Mouse (Mus musculus) megakaryocyte-erythroid progenitor cell, adult 5-6 weeks (primary cell): ENCODE data around the gene Spaca4. TPM values are rescaled to one million over a fixed set of nuclear protein-coding genes. Genes with fewer than 3 reads are reported as not detected.

Experiments
- ATAC-seq: replicated peaks from 2 replicates; pipeline ENCODE4 v1.8.0; 2016; ENCODE audit warnings: mild to moderate bottlenecking, inconsistent platforms; ENCODE audit not compliant: severe bottlenecking, poor library complexity, low FRiP score, low TSS enrichment
- total RNA-seq, 2 experiments: library from RNA; stranded (forward) in 1 of 2; stranded (reverse) in 1 of 2; fragments of 200-1000, 215-1000 nt in 1 of 2; fragments of >200 nt in 1 of 2; fragmentation: Nextera tagmentation in 1 of 2; gene quantifications; 2 replicates each; pipeline ENCODE4 v1.2.3; 2014 to 2017

Gene Spaca4
- total RNA-seq, 2 experiments from 2014 or later = not detected

DNA sequence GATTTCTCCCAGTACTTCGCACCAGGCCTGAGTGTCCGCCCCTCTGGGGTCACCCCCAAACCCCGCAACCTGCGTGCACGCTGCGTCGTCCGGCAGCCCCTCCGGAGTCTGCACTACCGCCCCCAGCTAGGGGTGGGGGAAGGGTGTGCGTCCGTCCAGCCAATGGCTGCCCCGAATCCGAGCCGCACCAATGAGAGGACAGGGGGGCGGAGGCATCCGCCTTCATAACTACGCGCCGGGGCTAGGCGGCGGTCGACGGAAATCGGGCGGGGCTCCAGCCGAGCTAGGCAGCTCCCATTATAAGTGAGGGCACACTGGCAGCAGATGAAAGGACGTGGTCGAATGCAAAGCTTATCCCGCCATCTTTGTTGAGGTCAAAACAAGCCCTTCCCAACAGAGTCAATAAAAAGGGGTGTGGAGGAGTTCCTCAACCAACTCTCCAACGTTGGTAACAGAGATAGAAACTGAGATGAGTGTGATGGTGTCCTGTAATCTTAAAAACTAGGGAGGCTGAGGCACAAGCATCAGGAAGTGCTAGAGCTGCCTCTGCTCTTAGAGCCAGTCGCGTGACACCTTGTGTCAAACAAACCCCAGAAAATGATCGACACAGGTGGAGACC, 10.4 kb downstream of the Spaca4 start, which contains the start of gene Rpl18:
Rpl18 (plus strand) TSS at position 368 of the 619 bp plus-strand sequence.
- peak; percentile 81 for ATAC-seq

DNA sequence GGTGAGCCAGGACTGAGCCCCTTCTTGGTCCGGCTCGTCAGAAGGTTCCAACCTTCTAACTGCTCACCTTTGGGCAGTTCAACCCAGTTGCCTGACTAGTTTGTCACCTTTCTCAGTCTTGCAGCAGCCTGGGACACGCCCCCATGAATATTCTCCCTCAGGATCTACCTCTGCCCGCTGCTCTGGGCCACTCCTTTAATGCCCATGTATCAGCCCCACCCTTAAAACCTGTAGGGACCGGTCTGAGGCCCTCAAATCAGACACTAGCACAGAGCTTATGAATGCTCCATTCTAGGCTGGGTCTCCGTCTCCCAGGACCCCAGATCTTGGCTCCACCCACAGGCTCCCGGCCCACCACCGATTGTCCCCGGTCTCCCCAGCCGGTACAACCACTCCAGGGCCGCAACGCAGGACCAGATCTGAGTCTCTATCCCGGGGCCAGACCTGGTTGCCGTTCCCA, 11.0 kb downstream of the Spaca4 start:
- peak; percentile 1 for ATAC-seq

DNA sequence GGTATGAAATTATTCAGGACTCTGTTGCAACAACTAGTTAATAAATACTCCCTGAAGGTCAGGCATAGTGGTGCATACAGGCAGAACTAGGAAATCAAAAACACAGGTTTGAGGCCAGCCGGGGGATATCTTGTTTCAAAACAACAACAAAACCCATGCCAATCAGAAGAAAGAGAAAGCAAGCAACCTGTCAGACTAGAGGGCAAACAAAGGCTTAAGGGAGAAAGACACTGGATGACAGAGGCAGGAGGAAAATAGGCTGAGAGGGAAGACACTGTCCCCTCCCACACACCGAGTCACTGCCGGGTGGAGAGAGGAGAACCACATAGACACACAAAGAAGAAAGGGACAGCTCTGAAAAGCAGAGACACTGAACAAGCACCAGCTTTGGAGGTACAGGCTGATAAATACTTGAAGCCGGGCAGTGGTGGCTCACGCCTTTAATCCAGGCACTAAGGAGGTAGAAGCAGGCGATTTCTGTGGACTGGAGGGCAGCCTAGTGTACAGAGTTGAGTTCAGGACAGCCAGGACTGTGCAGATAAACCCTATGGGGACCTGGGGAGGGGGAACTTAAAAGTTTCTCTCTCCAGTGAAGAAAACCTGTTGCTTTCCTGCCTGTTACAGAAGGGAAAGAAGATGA, 11.6 kb downstream of the Spaca4 start:
- no peak for ATAC-seq

DNA sequence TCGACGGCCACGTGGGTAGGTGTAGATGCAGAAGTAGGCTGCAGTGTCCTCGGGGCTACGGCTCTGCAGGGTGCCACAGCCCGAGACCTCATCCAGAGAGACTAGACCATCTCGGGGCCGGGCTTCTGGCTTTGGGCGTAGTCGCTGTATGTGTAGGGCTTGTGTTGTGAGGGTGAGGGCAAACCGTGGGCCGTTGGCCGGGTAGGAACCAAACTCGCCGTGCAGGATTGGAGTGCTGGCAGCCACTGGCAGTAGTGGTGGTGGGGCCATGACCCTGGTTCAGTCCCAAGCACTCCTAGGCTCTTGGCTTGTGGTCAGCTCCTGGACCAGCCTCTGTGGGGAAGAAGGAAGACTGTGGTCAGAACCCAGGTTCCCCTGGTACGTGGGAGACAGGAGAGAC, 12.2 kb downstream of the Spaca4 start:
- ATAC-seq = no peak

DNA sequence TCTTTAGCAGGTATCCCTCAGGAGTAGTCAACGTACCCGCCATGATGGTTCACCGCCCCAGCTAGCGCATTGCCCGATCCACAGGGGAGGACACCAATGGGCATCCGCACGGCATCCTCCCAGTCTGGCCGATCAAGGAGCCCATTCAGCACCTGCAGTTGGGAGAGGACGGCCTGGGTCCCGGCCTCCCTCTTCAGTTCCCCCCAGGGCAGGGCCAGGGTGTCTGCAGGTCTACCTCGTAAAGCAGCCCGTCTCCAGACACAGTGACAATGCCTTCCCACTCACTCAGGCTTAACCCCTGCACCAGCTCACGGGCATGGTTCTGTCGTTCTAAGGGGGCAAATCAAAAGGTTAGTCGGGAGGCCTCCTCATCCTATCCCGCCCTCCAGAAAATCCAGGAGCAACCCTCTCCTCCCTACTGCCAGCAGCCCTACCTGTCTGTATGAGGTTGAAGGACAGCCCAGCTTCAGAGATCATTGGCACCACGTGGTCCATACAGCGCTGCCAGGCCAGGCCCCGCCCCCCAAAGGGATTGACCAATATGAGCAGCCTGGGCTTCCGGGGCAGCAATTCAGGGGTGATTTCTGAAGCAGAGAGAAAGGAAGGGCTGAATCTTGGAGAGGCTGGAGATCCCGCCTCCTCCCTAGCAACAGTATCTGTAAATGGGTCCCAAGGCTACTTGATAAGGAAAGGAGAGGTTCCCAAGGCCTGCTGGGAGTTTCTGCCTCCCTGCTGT, 13.4 kb downstream of the Spaca4 start:
- no peak for ATAC-seq

DNA sequence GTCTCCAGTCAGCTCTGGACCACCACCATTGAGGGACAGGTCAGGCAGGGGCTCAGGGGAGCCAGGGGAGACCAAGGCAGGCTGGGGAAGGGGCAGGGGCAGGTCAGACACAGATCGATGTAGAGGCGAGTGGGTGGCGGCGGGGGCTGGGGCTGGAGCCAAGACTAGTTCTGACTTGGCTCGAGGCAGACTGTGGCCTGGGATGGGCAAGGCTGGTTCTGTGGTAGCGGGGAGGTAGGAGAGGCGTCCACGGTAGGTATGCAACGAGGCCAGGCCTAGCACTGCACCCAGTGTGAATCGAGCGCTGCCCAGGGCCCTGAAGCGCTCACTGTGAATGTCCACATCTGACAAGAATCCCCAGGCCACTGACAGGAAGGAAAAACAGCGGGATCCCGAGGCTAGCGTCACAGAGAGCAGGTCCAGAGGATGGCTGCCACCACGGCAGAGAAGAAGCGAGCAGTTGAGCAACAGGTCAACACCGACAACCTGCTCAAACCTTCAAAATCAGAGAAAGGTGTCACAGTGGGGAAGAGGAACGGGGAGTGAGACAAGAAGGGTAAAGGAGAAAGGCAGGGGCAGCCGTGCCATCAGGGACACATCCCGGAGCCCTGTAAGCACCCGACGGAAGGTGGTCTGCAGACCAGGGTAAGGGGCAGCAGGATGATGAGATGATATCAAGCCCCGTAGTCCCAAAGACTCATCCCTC, 14.1 kb downstream of the Spaca4 start:
- ATAC-seq = no peak

DNA sequence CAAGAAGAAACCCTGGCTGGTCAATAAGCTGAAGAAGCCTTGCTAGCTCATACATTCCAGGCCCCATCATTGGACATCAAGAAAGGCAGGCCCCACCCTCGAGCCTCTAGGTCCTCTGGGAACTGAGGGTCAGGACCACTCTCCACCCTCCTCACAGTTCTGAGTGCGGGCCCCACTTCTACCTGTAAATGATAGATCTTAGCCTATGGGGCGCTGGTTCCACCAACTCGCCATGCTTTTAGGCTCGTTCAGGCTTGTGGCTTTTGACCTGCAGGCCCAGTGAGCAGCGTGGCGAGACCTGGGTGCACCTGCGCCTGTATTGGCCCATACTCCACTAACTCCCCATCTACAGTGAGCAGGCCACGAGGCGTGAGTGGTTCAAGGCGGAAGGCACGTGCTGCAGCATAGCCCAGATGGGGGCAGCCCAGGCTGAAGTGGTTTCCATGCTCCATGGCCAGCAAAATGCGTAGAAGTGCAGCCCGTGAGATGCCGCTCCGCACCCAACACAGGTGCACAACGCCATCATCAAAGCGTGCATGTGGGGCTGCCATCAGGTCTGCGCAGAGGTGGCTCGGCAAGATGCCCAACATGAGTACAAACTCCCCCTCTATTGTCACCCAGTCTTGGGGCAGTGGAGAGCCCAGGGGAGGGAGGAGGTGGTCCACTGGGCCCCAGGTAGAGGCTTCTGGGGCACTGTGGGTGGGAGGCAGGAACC, 15.0 kb downstream of the Spaca4 start:
- ATAC-seq = no peak

DNA sequence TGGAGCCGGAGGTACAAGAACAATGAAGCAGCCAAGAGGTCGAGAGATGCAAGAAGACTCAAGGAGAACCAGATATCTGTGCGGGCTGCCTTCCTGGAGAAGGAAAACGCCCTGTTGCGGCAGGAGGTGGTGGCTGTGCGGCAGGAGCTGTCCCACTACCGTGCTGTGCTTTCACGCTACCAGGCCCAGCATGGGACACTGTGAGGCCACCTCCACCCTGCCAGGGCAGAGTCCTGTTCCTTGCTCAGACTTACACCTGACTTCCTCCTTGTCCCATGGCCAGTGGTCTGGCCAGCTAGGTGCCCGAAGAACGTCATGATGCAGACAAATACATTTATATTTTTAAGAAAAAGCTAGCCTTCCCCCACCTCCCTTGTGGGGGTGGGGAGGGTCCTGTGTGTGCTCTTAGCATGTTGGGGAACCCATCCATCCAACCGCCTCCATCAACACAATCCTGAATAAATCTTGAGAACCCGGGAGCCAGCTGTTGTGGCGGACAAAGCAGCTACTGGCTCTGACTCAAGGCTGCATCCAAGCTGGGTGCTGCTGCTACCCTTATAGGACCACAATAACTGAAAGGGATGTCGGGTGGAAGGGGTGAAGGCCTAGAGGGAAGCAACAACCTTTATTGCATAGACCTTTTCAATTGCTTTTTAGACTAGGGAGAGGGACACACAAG, 15.8 kb downstream of the Spaca4 start:
- no peak for ATAC-seq

DNA sequence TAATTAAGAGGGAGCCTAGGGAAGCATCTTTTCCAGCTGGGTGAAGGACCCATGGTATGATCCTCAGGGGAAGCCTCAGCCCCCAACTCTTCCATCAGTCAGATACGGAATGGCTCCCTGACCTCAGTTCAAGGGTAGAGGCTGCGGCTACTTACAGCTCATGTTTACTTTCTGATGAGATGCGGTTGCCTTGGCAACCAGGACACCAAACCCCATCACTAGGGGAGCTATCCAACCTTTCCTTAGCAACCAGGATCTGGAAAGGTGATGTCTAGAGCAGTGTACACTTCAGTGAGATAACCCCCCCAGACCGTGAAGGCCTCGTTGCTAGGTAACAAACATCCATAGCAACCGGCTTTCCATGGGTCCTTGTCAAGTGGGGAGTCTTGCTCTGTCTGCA, 16.6 kb downstream of the Spaca4 start:
- ATAC-seq = no peak

DNA sequence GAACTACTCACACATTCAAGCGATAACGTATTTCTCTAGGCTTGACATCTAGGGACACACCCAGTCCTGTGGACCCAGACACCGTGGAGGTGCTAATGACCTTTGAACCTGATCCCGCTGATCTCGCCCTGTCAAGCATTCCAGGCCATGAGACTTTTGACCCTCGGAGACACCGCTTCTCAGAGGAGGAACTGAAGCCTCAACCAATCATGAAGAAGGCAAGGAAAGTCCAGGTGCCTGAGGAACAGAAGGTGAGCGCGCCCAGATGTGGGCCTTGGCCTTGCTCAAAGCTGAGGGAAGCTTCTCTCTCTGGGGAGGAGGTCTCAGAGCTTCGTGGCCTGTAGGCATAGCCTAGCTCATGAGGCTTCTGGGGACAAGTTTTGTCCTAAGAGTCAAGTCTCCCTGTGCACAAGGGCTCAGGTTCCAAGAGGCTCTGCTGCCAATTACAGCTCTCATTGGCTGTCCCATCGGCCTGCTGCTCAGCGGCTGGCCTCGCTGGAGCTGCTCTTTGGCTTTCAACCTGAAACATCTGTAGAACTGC, 17.3 kb downstream of the Spaca4 start:
- ATAC-seq = no peak

DNA sequence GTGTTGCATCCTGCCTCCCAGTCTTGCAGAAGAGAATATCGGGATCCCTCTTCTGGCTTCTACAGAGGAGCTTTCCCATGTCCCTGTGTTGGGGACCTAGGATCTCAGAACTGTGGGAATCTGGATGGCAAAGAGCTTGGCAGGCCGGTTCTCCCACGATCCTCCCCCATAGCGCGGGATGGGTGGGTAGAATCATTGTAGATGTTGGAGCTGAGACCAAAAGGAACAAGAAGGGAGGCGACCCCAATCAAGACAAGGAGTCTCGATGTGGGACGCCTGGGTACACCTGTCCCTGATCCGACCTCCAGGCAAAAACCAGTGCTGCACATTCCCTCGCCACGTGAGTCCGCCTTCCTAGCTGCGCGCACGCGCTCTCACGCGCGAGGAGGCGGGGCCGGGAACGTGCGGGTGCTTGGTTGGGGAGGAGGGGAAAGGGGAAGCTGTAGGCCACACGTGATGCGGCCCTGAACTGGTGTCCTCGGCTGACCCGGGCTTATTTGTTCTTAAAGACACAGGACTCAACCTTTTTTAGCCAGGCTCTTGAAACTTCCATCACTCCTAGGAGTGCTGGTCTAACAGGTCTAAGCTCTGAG, 18.1 kb downstream of the Spaca4 start:
- peak; percentile 32 for ATAC-seq

DNA sequence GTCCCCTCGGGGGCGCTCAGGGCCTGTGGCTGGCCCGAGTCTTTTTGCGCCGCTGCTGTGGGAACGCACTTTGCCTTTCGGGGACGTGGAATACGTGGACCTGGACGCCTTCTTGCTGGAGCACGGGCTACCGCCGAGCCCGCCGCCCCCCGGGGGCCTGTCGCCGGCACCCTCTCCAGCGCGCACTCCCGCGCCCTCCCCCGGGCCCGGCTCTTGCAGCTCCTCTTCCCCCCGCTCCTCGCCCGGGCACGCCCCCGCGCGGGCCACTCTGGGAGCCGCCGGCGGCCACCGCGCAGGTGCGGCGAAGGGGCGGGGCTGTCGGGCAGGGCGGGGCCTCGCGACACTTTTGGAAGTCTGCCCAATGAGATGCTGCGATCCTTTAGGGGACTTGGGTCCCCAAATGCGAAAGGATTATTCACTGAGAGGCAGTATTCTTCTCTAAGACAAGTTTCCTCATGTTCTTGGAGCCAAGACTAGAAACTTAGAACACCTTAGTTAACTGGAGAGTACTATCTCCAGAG, 18.8 kb downstream of the Spaca4 start:
- ATAC-seq = no peak

DNA sequence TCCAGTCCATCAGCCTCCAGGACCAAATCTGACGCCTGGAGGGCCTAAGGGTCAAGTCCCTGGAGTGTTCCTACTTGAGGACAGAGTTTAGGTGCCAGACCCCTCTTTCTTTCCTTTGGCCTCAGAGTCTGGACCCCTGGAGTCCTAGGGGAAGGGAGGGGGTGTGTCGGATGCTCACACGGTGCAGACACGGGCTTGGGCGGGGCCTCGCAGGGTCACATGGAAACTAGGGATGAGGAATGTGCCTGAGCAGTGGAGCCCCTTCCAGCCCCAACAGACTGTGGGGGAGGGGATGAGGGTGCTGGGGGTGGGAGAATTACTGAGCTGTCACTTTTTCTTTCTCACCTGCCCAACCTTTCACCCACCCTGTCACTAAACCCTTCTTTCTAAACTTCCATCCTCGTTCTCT, 19.7 kb downstream of the Spaca4 start:
- no peak for ATAC-seq

DNA sequence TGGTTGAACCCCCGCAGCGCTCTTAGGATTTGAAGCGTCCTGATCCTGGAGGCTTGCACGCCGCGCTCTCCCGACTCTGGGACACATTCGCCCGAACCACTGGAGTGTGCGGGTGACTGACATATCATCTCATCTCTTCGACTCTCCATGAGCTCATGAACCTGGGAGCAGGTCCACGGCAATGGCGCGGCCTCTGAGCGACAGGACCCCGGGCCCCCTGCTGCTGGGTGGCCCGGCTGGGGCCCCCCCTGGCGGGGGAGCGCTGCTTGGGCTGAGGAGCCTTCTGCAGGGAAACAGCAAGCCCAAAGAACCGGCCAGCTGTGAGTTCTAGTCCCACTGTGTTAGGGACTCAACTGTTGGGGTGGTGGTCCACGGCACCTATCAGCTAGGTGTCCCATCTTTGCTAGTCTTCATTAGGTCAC, 20.2 kb downstream of the Spaca4 start:
- no peak for ATAC-seq

DNA sequence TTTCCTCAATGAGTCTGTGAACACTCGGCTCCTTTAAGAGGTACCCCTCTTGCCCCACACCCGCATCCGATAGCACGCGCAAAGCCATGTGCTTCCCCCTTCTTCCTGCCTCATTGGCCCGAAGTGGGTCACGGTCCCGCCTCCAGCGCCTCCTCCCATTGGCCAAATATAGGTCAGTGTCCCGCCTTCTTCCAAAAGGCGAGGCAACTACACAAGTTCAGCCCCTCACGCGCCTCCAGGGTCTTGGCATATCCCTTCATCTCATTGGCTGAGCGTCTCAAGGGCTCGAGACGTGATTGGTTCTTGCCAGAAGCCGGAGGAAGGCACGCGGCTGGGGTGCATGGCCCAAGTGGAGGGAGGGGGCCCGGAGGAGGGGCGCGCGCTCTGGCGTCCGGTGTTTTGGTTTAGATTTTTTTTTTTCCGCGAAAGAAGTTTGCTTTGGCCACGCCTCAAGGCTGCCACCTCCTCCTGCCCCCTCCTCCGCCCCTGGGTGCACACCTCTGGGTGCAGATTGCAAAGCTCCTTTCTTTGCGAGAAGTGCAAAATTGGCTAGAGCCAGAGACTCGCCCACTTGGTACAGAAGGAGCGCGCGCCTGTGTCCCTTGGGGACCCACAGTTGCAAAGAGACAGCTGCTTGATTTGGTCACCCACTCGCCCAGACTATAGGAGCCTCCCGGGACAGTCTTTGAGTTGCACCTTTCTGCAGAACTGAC, 20.7 kb downstream of the Spaca4 start, which contains the start of gene Dbp:
Dbp (plus strand) TSS at position 359 of the 713 bp plus-strand sequence.
- ATAC-seq = peak; percentile 75

DNA sequence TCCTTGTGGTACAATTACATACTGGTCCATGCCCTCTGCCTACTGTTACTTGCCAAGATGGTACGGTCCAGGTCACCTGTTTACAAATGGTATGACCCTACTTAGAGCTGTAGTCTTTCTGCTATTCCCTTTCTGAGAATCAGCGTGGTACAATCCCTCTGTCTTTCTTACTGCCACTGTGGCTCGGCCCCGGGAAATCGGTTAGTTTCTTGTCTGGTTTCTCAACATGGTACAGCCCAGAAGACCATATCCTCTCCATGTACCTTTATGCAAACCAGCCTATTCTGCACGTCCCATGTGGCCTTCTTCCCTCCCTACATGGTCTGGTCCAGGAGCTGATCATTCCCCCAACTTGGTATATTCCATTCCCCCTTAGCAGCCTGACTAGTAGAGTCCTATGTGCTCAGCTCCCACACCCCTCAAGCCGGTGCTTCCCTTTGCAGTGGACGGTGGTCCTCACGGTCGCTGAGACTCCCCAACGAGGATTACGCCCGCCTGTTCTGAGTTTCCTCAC, 21.5 kb downstream of the Spaca4 start:
- peak; percentile 46 for ATAC-seq

DNA sequence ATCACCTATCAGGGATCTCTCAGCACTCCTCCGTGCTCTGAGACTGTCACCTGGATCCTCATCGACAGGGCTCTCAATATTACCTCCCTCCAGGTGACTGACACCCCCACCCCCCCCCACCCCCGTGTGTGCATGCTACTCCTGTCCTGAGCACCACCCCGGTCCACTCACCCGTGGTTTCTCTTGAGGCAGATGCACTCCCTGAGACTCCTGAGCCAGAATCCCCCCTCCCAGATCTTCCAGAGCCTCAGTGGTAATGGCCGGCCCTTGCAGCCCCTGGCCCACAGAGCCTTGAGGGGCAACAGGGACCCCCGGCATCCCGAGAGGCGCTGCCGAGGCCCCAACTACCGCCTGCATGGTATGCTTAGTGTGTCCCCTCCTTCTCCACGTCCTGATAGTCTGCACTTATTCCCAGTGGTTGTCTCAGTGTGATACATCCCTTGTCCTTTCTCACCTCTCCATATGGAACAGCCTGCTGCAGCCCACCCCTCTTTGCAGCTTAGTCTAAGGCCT, 22.0 kb downstream of the Spaca4 start:
- no peak for ATAC-seq
